Mouse (Mus musculus) cerebellum, adult (tissue): Measurements from ENCODE around the gene Vps11.
"Not testable (repeated sequence)": the region's sequence is repeated elsewhere in the genome, so short reads cannot be mapped to it uniquely, and the experiment has no call there.

ENCODE experiments used
- ATAC-seq: cut with Nextera tagmentation; 2 replicates; pipeline ENCODE4 v1.9.2; 2017; ENCODE audit warnings: mild to moderate bottlenecking, moderate library complexity, mixed read lengths; ENCODE audit not compliant: insufficient number of reproducible peaks, low FRiP score, low TSS enrichment

Vps11 gene

GRCm38 (mm10) chr9:44318826-44319095 lies 42.7 kb downstream of the Vps11 start:
- ATAC-seq, result no peak

DNA sequence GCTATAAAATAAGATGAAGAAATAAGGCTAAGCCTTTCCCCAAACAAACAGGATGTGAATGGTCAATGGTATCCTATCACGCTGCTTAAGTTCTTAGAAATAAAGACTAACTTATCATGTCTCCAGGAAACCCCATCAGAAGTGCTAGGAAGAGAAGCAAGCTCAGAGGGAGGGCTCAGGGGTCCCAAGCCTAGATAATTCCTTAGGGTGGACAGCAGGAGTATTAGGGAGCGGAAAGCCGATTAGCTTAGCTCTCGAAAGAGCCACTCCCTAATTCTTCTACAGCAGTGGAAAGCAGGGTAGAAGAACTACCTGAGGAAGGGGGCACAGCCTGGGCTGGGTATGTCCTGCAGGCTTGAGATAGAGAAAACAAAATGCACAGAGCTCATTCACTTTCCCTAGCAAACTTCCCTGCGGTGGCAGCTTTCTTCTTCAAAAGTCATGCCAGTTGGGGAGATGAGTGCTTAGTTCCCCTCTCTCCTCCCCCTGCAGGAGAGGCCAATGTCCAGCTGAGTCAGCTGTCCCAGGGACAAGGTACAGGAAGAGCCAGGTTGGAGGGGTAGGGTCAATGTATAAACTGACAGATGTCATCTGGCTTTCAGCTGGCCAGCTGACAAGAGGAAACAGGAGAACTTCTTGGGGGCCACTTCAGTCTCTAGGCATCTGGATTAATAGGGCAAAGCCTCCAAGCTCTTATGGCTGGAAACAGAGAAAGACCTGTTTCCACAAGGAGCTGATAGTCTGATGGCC lies 43.2 kb downstream of the Vps11 start:
- ATAC-seq, result no peak

- ATAC-seq, result no peak
Measured at GRCm38 (mm10) chr9:44317452-44317851, 44.0 kb downstream of the Vps11 start.

DNA sequence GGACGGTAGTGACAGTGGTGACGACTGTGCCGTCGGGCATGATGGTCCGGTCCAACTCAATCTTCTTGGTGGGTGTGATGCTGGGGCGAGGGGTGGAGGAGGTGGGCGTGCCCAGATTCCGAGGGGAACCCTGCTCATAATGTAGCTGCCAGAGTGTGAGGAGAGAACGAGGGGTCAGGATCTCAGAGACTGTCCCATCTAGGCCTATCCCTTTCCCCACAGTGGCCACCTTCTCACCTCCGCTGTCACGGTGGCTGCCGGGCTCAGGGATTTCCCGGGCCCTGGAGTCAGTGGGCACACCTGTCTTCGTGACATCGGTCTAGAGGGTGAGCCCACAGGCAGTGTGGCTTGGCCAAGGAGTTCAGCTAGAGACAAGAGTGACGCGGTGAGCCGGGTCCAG lies 46.6 kb downstream of the Vps11 start:
- ATAC-seq, result no peak

GRCm38 (mm10) chr9:44314257-44314547 lies 47.3 kb downstream of the Vps11 start:
- no peak for ATAC-seq

DNA sequence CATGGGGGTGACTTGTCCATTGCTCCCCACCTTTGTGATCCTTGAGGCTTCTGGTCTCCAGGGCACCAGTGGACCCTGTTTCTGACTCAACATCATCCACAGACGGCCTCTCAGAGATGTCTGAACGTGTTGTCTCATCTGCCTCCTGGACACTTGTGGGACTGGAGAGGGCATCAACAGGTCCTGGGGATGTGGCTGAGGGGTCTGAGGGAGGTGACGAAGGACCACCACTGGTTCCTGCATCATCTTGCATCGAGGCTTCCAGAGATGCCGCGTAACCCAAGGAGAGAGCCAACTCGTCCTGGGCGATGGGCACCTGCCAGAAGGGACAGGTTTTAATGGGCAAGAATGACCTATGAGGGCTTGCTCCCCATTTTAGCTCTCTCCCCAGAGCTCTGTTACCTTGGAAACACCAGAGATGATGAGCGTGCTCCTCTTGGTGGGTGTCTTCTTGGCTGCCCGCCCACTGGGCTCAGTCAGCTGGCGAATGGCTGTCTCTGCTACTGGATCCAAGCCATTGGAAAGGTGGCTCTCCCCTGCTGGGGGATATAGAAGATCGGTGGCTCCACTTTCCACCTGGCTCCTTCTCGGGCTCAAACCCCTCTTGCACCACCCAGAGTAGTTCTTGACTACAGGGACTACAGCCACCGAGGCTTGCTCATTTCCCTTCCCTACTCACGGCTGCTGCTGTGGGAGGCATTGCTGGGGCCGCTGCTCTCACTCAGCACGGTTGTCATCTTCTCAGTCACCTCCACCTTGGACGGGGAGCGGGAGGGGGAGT lies 47.8 kb downstream of the Vps11 start:
- no peak for ATAC-seq

- ATAC-seq, result no peak
Measured at GRCm38 (mm10) chr9:44311136-44312134, 50.0 kb downstream of the Vps11 start.

DNA sequence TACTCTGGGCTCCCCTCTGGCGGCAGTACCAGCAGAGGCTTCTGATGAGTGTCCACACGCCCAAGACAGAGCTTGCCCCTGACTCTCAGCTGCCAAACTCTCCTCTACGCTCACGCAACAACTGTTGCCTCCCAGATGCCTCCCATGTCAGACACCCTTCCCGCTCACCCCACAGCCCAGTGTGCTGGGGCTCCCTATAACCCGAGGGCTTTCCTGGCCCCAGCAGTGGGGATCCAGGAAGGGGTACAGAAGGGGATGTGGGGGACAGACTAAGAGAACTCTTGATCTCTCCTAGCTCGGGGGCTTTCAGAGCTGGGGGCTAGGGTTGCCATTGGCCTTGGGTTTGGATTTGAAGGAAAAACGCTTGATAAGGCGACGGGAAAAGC lies 50.7 kb downstream of the Vps11 start:
- ATAC-seq, result no peak

GRCm38 (mm10) chr9:44309756-44310155 lies 51.7 kb downstream of the Vps11 start:
- no peak for ATAC-seq

DNA sequence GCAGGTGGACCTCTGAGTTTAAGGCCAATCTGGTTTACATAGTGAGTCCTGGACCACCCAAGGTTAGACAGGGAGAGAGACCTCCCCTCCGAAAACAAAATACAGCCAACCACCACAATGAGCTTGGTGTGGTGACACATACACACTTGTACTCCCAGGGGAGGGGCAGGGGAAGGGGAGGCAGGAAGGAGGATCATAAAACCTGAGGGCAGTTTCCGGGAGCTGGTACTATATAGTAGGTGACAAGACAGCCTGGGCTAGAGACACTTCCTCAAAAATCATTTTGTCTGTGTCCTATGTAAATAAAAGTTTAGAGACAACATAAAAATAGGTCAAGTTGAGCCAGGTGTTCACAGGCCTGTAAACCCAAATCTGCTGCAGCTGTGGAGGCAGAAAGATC lies 54.2 kb downstream of the Vps11 start:
- ATAC-seq, result no peak

DNA sequence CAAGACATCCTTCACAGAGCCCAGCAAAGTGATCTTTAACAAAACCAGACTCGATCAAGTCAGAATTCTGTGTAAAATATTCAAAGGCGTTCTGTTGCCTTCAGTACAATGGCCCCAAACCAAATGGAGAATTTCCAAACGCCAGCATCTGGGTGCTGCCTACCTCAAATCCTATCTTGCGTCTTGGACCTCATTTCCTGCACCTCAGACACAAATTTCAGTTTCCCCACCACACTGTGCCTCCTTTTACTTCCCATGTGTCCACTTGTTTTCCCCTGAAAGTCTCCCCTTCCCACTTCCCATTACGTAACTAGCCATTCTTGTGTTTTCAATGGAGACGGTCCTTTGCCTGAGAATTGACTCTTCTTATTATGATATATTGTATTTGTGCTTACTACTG lies 54.9 kb downstream of the Vps11 start:
- ATAC-seq, result no peak

- ATAC-seq, result peak; percentile 99
Measured at GRCm38 (mm10) chr9:44305466-44306079, 55.9 kb downstream of the Vps11 start, which contains the start of gene Hinfp. Gene Hinfp, minus strand, starts transcription at chr9:44305671.

- not testable (repeated sequence) for ATAC-seq
Measured at GRCm38 (mm10) chr9:44300001-44300400, 61.5 kb downstream of the Vps11 start.
